Mouse (Mus musculus) stomach, embryonic 15.5 days (tissue): Measurements from ENCODE around the gene Gm5737. TPM values are rescaled to one million over a fixed set of nuclear protein-coding genes. Genes with fewer than 3 reads are reported as not detected.

Experiments used
- ATAC-seq: fragments of 200-750 bp; cut with Nextera tagmentation; 2 replicates; pipeline ENCODE4 v1.8.0; 2017; ENCODE audit warnings: low read depth, moderate number of reproducible peaks, moderate TSS enrichment; ENCODE audit not compliant: insufficient read depth, low FRiP score
- H3K27ac ChIP-seq: fragments of 300-500 bp; sonication (generic); 2 replicates; pipeline ENCODE4 v1.5.1; 2015; ENCODE audit warnings: mild to moderate bottlenecking, inconsistent platforms
- H3K27me3 ChIP-seq: fragments of 300-500 bp; sonication (generic); replicated peaks from 2 replicates; pipeline ENCODE4 v1.6.1; 2015; ENCODE audit warnings: inconsistent platforms
- H3K36me3 ChIP-seq: fragments of 300-500 bp; sonication (generic); 2 replicates; pipeline ENCODE4 v1.6.1; 2015; ENCODE audit warnings: inconsistent platforms
- H3K4me1 ChIP-seq: fragments of 300-500 bp; sonication (generic); 2 replicates; pipeline ENCODE4 v1.6.1; 2015; ENCODE audit warnings: inconsistent platforms
- H3K4me2 ChIP-seq: fragments of 300-500 bp; sonication (generic); 2 replicates; pipeline ENCODE4 v1.6.1; 2015; ENCODE audit warnings: mild to moderate bottlenecking, inconsistent platforms
- H3K4me3 ChIP-seq: fragments of 300-500 bp; sonication (generic); replicated peaks from 2 replicates; pipeline ENCODE4 v1.5.1; 2015; ENCODE audit warnings: inconsistent platforms
- H3K9ac ChIP-seq: fragments of 300-500 bp; sonication (generic); 2 replicates; pipeline ENCODE4 v1.6.1; 2015; ENCODE audit warnings: inconsistent platforms
- H3K9me3 ChIP-seq: fragments of 300-500 bp; sonication (generic); 2 replicates; pipeline ENCODE4 v1.6.1; 2016; ENCODE audit warnings: inconsistent platforms
- WGBS: fragments of 180-500 bp; shearing (Covaris S2); methylation state at CpG from one replicate; pipeline ENCODE4 v1.1.7; 2015; 5-methylcytosine and 5-hydroxymethylcytosine counted together
- polyA plus RNA-seq: library from polyadenylated mRNA; unstranded; fragments of >200 nt; fragmentation: Nextera tagmentation; extraction: Ambion mirVana; gene quantifications from 2 replicates; pipeline ENCODE4 v1.2.1, GENCODE M21; 2015

Gm5737 gene
- polyA plus RNA-seq, 1 experiment from 2014 or later, result not detected

- peaks cover 68% of the 10 kb centered on the region for H3K4me1 ChIP-seq
- WGBS, result 75% methylated on average over 2 of the region's 2 CpGs
- H3K4me2 ChIP-seq, result no peak overlapping the region
- no peaks in the 10 kb centered on the region for H3K36me3 ChIP-seq
- ATAC-seq, result no peak
- no peaks in the 10 kb centered on the region for H3K27me3 ChIP-seq
- H3K9me3 ChIP-seq, result no peaks in the 10 kb centered on the region
- peak overlapping the region; percentile 97 for H3K27ac ChIP-seq
- H3K9ac ChIP-seq, result no peak overlapping the region
- no peak overlapping the region for H3K4me3 ChIP-seq
Observed at GRCm38 (mm10) chr7:120866684-120867083, 54.5 kb downstream of the Gm5737 start.

DNA sequence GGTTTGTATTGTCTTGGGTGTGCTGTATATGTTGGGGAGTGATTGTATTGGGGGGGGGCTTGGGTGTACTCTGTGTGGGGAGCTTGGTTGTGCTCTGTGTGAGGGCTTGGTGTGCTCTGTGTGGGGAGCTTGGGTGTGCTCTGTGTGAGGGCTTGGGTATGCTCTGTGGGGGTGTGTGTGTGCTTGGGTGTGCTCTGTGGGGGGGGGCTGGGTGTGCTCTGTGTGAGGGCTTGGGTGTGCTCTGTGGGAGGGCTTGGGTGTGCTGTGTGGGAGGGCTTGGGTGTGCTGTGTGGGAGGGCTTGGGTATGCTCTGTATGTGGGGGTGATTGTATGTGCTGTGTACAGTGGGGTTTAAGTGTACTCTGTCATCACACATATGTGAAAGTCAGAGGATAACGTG, 55.6 kb downstream of the Gm5737 start:
- ATAC-seq, result peak; percentile 14; the same call in 1 of the 2 replicates
- no peaks in the 10 kb centered on the region for H3K9me3 ChIP-seq
- no peaks in the 10 kb centered on the region for H3K36me3 ChIP-seq
- peaks cover 66% of the 10 kb centered on the region for H3K4me1 ChIP-seq
- H3K4me2 ChIP-seq, result no peak overlapping the region
- WGBS, result 57% methylated on average over 1 of the region's 1 CpGs
- no peak overlapping the region for H3K9ac ChIP-seq
- no peaks in the 10 kb centered on the region for H3K27me3 ChIP-seq
- no peak overlapping the region for H3K4me3 ChIP-seq
- H3K27ac ChIP-seq, result peak overlapping the region; percentile 97; the same call in 1 of the 2 replicates

DNA sequence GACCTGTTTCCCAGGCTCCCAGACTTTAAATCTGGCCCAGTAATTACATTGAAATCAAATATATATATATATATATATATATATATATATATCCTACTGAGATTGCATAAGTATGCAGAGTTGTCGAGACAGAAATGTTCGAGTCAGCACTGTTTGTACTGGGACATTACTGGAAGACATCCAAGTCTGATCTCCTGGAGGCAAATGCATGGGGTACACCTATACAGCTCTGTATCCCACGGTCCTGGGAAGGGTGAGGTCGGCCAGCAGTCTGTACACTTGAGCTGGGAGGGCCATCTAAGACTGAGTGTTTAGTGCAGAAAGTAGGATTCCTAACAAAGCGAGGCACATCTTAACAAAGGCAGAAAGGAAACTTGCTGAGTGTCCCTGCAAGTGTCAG, 57.7 kb downstream of the Gm5737 start:
- peak; percentile 28; the same call in 1 of the 2 replicates for ATAC-seq
- no peak overlapping the region for H3K4me2 ChIP-seq

GRCm38 (mm10) chr7:120870431-120871008, 58.4 kb downstream of the Gm5737 start:
- H3K9ac ChIP-seq, result no peak overlapping the region
- no peaks in the 10 kb centered on the region for H3K36me3 ChIP-seq
- H3K27me3 ChIP-seq, result no peaks in the 10 kb centered on the region
- H3K4me2 ChIP-seq, result no peak overlapping the region
- H3K4me1 ChIP-seq, result peaks cover 44% of the 10 kb centered on the region
- no peaks in the 10 kb centered on the region for H3K9me3 ChIP-seq
- ATAC-seq, result no peak
- H3K27ac ChIP-seq, result peak overlapping the region; percentile 82
- no peak overlapping the region for H3K4me3 ChIP-seq
- 57% methylated on average over 5 of the region's 5 CpGs for WGBS

More for the DNA sequence above, 57.7 kb downstream of the Gm5737 start:
- peaks cover 45% of the 10 kb centered on the region for H3K4me1 ChIP-seq
- H3K9me3 ChIP-seq, result no peaks in the 10 kb centered on the region
- WGBS, result 24% methylated on average over 5 of the region's 5 CpGs
- H3K9ac ChIP-seq, result no peak overlapping the region
- no peak overlapping the region for H3K4me3 ChIP-seq
- H3K36me3 ChIP-seq, result no peaks in the 10 kb centered on the region
- peak overlapping the region; percentile 82 for H3K27ac ChIP-seq
- no peaks in the 10 kb centered on the region for H3K27me3 ChIP-seq

DNA sequence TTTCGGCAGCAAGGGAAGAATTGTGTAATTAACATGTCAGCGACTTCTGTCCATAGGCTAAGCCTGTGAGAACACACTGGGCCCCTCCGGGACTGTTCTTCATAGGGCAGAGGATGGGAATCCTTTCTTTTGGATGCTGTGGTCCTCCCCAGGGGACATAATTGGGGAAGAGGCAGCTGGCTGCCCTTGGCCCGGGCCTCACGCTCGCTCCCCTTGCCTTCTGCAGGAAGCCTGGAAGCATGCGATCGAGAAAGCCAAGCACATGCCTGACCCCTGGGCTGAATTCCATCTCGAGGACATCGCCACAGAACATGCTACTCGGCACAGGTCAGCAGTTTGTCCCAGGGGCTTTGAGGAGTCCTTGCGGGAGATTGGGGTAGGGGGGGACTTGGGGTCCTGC, 60.9 kb downstream of the Gm5737 start:
- Histone ChIP-seq H3K36me3 (0 out of 2 replicates have a peak, but pooled peaks cover 6% of the 10 kb centered on the region), H3K9ac (no peak overlapping the region), H3K27ac (no peak overlapping the region), H3K4me2 (no peak overlapping the region), H3K4me1 (peaks cover 31% of the 10 kb centered on the region), H3K27me3 (no peaks in the 10 kb centered on the region), H3K9me3 (no peaks in the 10 kb centered on the region), H3K4me3 (no peak overlapping the region)
- WGBS, result 76% methylated on average over 12 of the region's 12 CpGs
- ATAC-seq, result no peak

DNA sequence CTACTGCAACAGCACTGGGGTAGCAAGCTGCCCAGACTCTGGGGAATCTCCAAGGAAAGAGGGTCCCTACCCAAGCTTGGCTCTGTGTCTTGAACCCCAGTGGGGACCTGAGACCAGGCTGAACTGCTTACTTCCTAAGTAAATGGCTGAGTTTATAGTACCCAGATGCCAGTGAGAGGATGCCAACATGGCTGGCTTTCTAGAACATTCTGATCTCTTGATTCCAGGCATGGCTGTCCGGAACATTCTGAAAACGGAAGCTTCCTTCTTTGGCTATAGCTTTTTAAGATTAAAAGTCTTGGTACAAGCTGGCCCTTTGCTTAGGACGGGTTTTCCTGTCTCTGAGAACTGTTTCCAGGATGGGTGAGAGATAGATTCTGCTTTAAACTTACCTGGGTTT, 61.9 kb downstream of the Gm5737 start:
- no peak for ATAC-seq
- H3K4me2 ChIP-seq, result no peak overlapping the region
- no peak overlapping the region for H3K9ac ChIP-seq
- peaks cover 24% of the 10 kb centered on the region for H3K4me1 ChIP-seq
- no peak overlapping the region for H3K4me3 ChIP-seq
- no peaks in the 10 kb centered on the region for H3K27me3 ChIP-seq
- H3K36me3 ChIP-seq, result 0 out of 2 replicates have a peak, but pooled peaks cover 6% of the 10 kb centered on the region
- H3K27ac ChIP-seq, result peak overlapping the region; percentile 86
- H3K9me3 ChIP-seq, result no peaks in the 10 kb centered on the region
- whole genome bisulfite sequencing, result 94% methylated on average over 3 of the region's 3 CpGs

DNA sequence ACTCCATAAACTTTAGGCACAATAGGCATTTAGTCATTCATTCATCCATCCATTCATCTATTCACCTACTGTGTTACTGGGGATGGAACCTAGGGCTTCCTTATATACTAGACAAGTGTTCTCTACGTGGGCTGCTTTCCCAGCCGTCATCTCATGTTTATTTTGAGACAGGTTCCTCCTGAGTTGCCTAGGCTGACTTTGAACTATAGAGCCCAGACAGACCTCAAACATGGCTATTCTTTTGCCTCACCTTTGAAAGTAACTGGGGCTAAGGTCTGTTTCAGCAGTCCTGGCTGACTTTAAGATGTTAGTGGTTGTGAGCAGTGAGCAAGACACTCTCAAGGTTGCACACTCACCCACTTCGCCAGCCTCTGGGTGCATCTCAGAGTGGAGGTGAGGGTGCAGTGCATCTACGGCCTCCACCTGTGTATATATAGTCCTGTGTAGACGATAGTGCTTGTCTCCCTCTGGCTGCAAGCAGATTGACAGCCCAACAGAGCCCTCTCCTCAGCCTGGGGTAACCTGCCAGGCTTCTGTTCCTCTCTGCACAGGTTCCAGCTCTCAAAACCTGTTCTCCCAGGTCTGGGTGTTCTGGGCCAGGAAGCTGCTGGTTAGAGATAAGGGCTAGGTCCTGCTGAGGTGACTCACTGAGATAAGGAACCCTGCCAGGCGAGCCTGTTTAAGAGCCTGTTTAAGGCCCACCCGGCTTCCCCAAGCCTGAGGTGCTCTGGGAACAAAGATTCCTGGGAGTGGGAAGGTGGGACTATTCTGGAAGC, 62.8 kb downstream of the Gm5737 start:
- Histone ChIP-seq H3K9ac (no peak overlapping the region), H3K27me3 (no peaks in the 10 kb centered on the region), H3K27ac (peak overlapping the region; percentile 86), H3K9me3 (no peaks in the 10 kb centered on the region), H3K36me3 (0 out of 2 replicates have a peak, but pooled peaks cover 6% of the 10 kb centered on the region), H3K4me2 (no peak overlapping the region), H3K4me3 (no peak overlapping the region), H3K4me1 (peaks cover 17% of the 10 kb centered on the region; the same call in 1 of the 2 replicates)
- WGBS, result 55% methylated on average over 7 of the region's 7 CpGs
- ATAC-seq, result peak; percentile 97

- WGBS, result 55% methylated on average over 3 of the region's 3 CpGs
- H3K36me3 ChIP-seq, result peaks cover 10% of the 10 kb centered on the region; the same call in 1 of the 2 replicates
- ATAC-seq, result peak; percentile 63
- H3K4me1 ChIP-seq, result peaks cover 9% of the 10 kb centered on the region; the same call in 1 of the 2 replicates
- no peak overlapping the region for H3K4me3 ChIP-seq
- no peaks in the 10 kb centered on the region for H3K9me3 ChIP-seq
- no peaks in the 10 kb centered on the region for H3K27me3 ChIP-seq
- H3K9ac ChIP-seq, result no peak overlapping the region
- H3K27ac ChIP-seq, result peak overlapping the region; percentile 86
- H3K4me2 ChIP-seq, result no peak overlapping the region
Observed at GRCm38 (mm10) chr7:120875540-120876388, 63.6 kb downstream of the Gm5737 start.

- no peak for ATAC-seq
- Histone ChIP-seq H3K27ac (no peak overlapping the region), H3K4me2 (no peak overlapping the region), H3K9ac (no peak overlapping the region), H3K9me3 (no peaks in the 10 kb centered on the region), H3K36me3 (peaks cover 19% of the 10 kb centered on the region), H3K27me3 (no peaks in the 10 kb centered on the region), H3K4me1 (peaks cover 6% of the 10 kb centered on the region; the same call in 1 of the 2 replicates), H3K4me3 (no peak overlapping the region)
- whole genome bisulfite sequencing, result 82% methylated on average over 6 of the region's 6 CpGs
Observed at GRCm38 (mm10) chr7:120878271-120878670, 66.1 kb downstream of the Gm5737 start.

GRCm38 (mm10) chr7:120879972-120880371, 67.8 kb downstream of the Gm5737 start:
- WGBS, result 79% methylated on average over 3 of the region's 3 CpGs
- ATAC-seq, result peak; percentile 36; the same call in 1 of the 2 replicates

GRCm38 (mm10) chr7:120880770-120881169, 68.6 kb downstream of the Gm5737 start:
- no peak for ATAC-seq
- Histone ChIP-seq H3K9ac (no peak overlapping the region), H3K4me3 (no peak overlapping the region), H3K27ac (no peak overlapping the region), H3K4me1 (peaks cover 1% of the 10 kb centered on the region; the same call in 1 of the 2 replicates), H3K27me3 (no peaks in the 10 kb centered on the region), H3K9me3 (no peaks in the 10 kb centered on the region), H3K4me2 (no peak overlapping the region), H3K36me3 (peaks cover 42% of the 10 kb centered on the region)
- WGBS, result 93% methylated on average over 4 of the region's 4 CpGs

More at GRCm38 (mm10) chr7:120879972-120880371, 67.8 kb downstream of the Gm5737 start:
- H3K36me3 ChIP-seq, result peaks cover 34% of the 10 kb centered on the region
- H3K4me2 ChIP-seq, result no peak overlapping the region
- no peaks in the 10 kb centered on the region for H3K27me3 ChIP-seq
- no peak overlapping the region for H3K9ac ChIP-seq
- H3K9me3 ChIP-seq, result no peaks in the 10 kb centered on the region
- no peak overlapping the region for H3K27ac ChIP-seq
- H3K4me1 ChIP-seq, result peaks cover 6% of the 10 kb centered on the region; the same call in 1 of the 2 replicates
- H3K4me3 ChIP-seq, result no peak overlapping the region
